Mouse (Mus musculus): ENCODE data around the gene Nutf2-ps1.

DNA sequence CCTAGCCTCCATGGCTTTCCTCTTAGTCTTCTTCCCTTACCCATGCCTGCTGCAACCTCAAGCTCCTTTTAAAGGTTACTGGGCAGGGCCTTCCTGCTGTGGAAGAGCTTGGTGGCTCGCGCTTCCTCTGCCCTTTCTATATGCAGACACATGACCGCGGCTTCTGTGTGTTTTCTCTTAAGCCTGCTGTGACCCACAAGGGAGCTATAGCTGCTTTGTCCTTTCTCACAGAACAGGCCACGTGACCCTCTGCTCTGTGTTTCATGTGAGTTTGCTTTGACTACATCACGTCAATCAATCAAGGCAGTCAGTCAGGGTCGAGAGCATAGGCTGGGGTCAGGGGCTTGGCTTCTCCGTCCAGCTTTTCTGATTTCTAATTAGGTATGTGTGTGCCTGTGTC is 41.3 kb downstream of the Nutf2-ps1 start:
- TF ChIP-seq CTCF (IDR thresholded peaks at IDR 0.05; ENCODE audit: extremely low read depth, insufficient read length, insufficient replicate concordance, low read depth, low read length) (no peak), POLR2A (IDR thresholded peaks at IDR 0.05; ENCODE audit: low read depth, low read length) (no peak)

All from small intestine, adult 2 months (tissue).